Mouse (Mus musculus) layer of hippocampus, postnatal 25 days (tissue): ENCODE measurements at regions not wholly inside any gene's neighbourhood (a gene's known extent, or its start where the extent isn't known, plus 50 kb on each side); places are given as distances from the start of the nearest gene placed in this dataset.

ENCODE experiments used
- DNase-seq, 2 experiments: peaks; one replicate each; pipeline ENCODE4 v3.0.0; 2022; ENCODE audit warnings: mixed read lengths in 2 of 2, low spot score in 1 of 2; ENCODE audit errors: extremely low spot score in 1 of 2

DNA sequence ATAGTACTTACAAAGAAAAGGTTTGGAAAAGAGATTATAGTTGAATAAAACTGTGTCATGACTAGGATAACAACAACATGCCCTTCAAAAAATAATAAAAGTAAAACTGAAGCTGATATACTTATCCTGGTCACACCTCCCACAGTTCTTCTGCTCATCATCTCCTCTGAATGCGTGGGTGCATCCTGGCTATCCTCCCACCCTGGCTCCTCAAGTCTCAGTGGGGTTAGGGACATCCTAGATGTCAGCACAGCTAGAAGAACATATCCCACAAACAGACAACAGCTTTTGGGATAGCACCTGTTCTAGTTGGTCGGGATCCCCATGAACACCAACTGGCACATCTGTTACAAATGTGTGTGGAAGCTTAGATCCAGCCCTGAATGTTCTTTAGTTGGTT, 786.7 kb upstream of the Brinp3 start:
- DNase-seq: peak in 1 of 2 experiments; percentile 3
